Mouse (Mus musculus): ENCODE results near the gene Bcar1.

Gene Bcar1

DNA sequence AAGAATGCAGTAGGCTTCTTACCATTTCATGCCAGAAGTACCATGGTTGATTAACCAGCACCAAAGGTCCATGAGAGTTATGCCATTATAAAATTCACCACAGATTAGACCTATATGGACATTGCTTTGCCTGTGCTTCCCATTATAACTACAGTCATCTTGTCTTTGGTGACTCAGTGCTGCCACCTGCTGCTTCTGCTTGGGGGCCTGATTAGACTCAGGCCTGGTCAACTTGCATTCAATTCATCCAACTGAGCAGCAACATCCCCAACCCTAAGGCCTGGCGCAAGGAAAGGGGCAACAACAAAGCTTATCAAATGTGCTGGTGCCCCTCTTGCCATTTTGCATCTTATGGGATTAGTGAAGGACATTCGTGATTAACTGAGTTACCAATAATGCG is 81.1 kb downstream of the Bcar1 start:
- DNase-seq: peak; percentile 60 to 69
